Mouse (Mus musculus): ENCODE results near the gene Man2a2. TPM values are rescaled to one million over a fixed set of nuclear protein-coding genes. Genes with fewer than 3 reads are reported as not detected.
A peak's percentile ranks its signal among the peaks of the same experiment; 100 is the strongest.
"Not testable (repeated sequence)": the region's sequence is repeated elsewhere in the genome, so short reads cannot be mapped to it uniquely, and the experiment has no call there.

The Man2a2 gene
- total RNA-seq, 2 experiments from 2014 or later = 32.6 to 37.9 TPM

DNA sequence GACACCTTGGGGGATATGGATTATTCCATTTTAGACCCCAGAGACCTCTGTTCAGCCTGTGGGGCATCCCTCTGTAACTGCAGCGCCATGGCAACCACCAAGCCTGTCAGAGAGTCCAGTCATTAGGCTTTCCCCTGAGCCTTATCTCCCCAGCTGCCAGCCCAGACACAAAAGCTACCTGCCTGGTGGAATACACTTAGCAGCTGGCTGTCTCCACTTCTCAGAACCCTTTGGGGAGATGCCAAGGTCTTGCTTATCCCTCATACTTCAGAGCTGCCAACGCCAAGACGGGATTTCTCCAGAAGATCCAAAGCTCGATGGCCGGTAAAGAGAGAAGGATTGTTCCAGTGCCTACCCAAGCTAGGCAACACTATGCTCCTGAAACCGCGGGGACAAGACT lies 29.4 kb downstream of the Man2a2 start:
- no peak for ATAC-seq (replicated peaks; ENCODE audit: poor library complexity)

DNA sequence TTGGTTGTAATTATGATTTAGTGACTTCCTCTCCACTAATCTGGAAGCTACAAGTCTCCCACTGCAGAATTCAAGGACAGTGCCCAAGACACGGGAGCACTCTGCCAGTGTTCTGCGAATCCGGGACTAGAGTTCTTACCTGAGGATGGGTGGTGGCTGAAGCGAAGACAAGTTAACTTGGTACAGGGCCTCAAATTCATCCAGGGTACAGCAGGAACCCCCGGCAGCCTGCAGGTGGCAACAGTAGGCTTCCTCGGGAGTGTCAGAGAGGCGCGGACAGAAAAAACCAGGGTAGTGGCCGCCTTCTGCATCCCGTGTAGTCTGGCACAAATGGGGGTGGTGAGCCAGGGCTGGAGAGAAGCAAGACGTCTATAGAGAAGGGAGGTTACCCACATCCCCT lies 30.4 kb downstream of the Man2a2 start, which contains the start of gene Unc45a:
TSS of gene Unc45a (minus strand) at position 213 of the 400 bp plus-strand sequence.
- ATAC-seq (replicated peaks; ENCODE audit: poor library complexity) = peak; percentile 59

DNA sequence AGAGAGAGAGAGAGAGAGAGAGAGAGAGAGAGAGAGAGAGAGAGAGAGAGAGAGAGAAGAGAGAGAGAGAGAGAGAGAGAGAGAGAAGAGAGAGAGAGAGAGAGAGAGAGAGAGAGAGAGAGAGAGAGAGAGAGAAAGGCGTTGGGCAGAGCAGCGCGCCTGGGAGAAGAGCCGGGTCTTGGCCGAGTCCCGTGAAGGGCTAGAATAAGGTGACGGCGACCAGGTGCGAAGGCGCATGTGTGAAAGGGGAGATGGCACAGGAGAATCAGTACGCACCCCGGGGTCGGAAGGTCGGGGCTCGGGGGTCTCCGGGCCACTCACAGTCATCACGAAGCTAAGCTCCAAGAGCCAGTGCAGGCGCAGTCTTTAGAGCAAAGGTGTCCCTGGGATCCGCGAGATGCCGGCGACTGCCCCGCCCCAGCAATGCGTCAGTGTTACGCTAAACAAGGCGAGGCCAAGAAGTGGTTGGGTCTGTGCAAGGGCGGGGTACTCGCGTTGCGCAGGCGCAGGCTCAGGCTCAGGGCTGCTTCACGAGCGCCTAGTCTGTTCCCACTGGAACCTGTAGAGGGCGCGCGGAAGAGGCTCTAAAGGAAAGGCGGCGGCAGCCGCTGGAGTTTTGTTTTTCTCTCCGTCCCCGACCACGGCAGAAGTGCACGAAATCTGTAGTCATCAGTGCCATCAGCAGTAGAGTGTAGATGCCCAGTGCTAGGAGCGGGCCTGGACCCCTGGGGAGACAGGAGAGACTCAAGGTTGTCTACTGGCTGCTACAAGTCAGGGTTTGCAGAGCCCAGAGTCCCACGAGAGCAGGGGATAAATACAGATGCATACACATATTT lies 31.2 kb downstream of the Man2a2 start:
- ATAC-seq (replicated peaks; ENCODE audit: poor library complexity) = peak; percentile 83

DNA sequence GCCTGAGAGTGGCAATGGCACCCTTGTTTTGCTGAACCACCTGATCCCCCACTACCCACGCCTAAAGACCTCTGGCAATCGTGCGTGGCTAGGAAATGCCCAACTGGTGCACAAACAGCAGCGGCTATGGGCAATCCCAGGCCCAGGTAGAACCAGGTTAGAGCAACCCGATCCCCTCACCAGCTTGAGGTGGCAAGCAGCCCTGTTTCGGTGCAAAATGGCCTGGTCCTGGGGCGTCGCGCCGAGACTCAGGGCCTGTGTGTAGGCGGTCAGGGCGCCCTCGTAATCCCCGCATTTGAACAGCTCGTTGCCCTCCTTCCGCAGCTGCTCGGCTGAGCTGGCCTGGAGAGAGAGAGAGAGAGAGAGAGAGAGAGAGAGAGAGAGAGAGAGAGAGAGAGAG lies 31.8 kb downstream of the Man2a2 start:
- no peak for ATAC-seq (replicated peaks; ENCODE audit: poor library complexity)

DNA sequence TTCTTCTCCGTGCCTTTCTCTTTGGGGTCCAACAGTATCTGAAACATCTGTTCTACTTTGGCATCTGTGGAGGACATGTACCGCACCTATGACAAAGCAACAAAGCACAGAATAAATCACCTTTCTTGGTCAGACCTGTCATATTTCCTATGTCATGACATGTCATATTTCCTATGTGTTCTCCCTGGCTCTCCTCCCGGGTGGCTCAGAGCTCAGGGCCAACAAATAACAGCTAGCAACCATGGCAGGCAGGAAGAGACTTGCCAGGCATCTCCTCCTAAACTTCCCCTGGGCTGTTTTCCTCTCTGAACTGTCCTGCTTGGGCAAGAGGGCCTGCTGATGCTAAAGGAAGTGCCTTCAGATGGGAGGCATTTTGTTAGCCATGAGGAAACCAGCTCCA lies 34.2 kb downstream of the Man2a2 start:
- ATAC-seq (replicated peaks; ENCODE audit: poor library complexity) = no peak

DNA sequence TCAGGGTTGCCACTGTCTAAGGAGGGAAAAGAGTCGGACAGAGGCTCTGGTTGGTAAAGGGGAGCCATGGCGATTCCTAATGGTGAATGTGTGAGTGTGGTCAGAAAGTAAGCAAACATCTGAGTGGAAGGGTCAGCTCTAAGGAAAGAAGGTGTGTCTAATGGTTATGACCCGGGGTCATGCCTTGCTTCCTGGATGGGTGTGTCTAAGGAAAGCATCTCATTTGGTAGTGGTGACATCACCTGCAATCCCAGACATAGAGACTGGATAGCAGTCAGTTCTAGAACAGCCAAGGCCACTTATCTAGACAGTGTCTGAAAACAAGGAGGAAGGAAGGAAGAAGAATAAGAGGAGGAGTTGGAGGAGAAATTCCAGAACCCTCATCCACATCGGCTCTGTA lies 36.3 kb downstream of the Man2a2 start:
- no peak for ATAC-seq (replicated peaks; ENCODE audit: poor library complexity)

DNA sequence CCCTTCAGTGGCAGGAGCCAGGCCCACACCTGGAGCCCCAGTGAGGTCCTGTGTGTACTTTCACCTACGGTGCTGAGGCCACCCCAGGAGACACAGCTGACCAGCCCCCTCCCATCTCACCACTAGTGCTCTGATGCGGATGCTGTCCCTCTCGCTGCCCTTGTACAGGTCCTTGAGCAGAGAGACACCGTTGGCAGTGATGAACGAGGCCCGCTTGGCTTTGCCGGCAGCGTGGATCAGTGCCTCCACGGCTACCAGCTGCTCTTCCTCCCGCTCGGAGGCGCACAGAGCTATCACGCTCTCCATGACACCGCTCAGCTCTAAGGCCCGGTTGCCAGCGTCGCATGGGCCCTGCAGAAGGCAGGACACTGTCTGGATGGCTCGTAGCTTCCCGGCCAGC lies 39.7 kb downstream of the Man2a2 start:
- ATAC-seq (replicated peaks; ENCODE audit: poor library complexity) = no peak

DNA sequence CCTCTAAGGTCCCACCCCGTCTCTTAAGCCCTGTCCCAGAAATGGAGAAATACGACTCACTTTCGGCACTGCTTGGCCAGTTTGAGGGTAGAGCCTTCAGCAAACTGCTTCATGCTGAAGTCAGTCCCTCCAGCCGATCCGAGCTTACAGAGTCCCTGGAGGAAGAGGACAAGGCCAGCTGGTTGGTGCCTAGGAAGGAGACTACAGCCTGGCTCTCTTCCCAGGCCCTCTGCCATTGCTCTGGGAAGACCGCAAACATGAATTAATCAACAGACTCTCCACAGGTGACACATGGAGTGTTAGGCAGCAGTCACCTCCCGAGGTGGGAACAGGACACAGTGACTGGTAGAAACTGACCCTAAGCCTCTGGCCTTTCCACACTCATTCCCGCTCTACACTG lies 40.9 kb downstream of the Man2a2 start:
- ATAC-seq (replicated peaks; ENCODE audit: poor library complexity) = no peak

DNA sequence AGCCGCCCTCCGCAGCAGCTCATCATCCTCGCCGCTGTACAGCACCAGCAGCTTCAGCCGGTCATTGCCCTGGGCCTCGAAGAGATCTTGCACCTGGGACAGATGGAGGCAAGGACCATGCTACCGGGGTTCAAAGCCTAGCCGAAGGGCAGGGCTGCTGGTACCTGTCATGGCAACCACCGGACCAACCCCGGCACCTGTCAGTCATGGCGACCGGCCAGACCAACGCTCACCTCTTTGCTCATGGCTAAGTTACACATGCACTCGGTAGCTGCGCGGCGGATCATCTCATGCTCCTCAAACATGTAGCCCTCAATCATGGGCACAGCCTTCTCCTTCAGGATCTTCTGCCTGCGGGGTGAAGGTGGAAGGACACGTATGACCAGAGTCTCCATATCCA lies 45.1 kb downstream of the Man2a2 start:
- no peak for ATAC-seq (replicated peaks; ENCODE audit: poor library complexity)

DNA sequence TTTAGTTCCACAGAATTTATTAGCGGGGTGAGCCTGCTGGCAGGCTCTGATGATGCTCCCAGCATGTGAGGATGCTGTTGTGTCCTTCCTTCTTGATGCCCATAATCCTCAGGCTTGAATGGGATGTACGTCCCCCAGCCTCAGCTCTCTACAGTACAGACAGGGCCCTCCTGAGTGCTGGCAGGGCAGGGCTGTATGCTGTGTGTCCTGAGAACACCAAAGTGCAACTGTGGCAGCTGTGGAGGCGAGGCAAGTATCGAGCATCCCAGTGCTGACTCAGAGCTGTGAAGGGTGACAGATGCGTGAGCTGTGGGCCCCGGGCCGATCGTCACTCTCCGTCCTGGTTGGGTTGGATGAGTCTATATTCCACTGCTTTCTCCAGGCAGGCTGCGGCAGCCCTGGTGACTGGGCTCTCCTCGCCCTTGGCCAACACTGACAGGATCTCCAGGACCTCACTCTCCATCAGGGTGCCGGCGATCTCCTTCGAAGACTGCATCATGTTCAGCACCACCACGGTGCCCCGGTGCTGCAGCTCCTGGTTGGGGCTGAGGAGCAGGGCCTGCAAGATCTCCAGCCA lies 45.8 kb downstream of the Man2a2 start:
- no peak for ATAC-seq (replicated peaks; ENCODE audit: poor library complexity)

DNA sequence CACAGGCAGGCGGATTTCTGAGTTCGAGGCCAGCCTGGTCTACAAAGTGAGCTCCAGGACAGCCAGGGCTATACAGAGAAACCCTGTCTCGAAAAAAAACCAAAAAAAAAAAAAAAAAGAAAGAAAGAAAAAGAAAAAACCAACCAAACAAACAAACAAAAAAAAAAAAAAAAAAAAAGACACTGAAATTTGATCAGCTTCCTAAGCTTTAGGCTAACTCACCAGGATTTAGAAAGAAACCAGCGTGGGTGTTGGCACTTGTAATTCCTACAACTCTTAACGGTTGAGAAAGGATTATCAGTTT lies 46.4 kb downstream of the Man2a2 start:
- ATAC-seq (replicated peaks; ENCODE audit: poor library complexity) = not testable (repeated sequence)

DNA sequence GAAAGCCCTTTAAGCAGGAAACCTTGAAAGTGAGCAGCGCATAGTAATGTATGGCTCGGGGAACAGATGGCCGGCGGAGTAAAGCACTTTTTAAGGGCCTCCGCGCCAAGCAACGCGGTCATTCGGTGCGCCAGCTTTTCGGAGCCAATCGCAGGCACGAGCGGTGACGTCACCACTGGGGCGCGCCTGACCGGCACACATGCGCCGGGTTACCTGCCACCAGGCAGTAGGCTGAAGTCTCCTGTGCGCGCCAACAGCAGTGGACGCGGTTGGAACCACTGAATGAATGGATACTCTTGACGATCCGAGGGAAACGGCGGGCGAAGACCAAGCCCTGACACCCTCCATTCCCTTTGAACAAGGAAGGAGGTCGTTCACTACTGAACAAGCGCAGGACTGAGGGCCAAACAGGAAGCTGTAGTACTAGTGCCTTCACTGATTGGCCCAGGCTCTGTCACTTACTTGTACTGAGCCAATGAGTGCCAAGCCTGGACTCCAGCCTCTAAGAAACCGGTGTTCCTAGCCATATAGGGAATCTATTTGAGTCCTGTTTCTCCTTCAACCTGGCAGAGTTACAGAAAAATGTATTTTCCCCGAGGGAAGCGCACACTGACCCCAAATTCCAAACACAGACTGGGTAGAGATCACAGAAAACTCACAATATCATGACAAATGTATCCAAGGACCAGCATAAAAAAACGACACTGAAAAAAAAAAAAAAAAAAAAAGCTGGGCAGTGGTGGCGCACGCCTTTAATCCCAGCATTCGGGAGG lies 46.9 kb downstream of the Man2a2 start, which contains the start of gene Rccd1:
TSS of gene Rccd1 (minus strand) at position 412 of the 773 bp plus-strand sequence.
- peak; percentile 94 for ATAC-seq (replicated peaks; ENCODE audit: poor library complexity)

DNA sequence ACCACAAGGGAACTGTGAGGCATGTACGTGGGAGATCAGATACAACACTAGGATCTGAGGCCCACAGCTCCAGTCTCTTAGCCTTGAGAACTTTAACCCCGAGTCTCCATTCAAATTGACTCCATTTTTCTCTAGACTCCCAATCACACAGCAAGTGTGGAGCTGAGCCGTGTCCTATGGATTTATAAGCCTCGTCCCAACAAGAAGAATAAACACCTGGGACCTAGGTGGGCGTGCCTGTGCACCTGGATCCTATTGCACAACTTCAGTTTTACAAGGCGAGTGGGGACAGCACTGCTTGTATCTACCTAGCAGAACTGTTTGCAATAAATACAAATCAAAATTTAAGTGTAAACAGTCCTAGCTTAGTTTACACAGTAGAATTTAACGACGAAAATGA lies 47.8 kb downstream of the Man2a2 start:
- no peak for ATAC-seq (replicated peaks; ENCODE audit: poor library complexity)

DNA sequence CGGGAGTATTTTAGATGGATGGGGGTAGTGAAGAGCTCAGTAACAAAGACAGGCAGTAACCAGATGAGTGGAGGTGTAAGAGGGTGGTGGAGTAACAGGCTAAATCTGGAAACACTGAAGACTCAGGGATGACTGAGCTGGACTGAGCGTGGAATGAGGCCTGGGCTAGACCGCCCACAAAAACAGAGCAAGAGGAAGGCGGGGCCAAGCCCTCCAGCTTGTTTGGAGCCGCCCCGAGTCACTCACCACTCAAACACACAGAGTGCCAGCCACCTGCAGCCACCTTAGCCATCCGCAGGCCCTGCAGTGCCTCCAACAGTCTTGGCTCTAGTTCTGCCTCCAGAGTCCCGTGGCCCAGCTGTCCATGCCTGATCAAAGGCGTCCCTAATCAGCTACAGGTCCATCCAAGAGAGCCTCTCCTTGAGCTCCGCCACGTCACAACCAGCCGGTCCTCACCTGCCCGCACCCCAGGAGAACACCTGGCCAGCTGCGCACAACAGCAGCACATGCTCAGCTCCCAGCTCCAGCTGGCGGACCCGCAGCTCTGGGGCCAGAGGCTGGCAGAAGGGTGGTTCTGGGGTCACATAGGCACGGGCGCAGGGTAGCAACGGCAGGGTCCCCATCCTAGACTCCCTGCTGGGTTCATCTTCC lies 51.2 kb downstream of the Man2a2 start:
- no peak for ATAC-seq (replicated peaks; ENCODE audit: poor library complexity)

DNA sequence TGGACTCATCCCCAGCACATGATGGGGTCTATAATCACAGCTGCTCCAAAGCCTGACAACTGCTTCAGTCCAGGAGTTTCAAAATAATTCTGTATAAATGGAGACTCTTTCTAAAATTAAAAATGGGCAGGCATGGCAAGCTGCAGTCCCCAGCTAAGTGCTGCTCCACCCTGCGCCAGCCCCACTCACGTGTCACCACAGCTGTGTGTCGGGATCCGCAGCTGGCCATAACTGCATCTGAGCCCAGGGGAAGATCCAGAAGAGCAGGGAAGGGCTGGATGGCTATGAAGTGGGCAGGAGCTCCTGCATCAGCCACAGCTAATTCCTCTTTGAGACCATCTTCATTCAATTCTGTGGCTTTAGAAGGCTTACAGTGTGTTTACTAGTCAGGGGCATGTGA lies 52.5 kb downstream of the Man2a2 start:
- ATAC-seq (replicated peaks; ENCODE audit: poor library complexity) = no peak

DNA sequence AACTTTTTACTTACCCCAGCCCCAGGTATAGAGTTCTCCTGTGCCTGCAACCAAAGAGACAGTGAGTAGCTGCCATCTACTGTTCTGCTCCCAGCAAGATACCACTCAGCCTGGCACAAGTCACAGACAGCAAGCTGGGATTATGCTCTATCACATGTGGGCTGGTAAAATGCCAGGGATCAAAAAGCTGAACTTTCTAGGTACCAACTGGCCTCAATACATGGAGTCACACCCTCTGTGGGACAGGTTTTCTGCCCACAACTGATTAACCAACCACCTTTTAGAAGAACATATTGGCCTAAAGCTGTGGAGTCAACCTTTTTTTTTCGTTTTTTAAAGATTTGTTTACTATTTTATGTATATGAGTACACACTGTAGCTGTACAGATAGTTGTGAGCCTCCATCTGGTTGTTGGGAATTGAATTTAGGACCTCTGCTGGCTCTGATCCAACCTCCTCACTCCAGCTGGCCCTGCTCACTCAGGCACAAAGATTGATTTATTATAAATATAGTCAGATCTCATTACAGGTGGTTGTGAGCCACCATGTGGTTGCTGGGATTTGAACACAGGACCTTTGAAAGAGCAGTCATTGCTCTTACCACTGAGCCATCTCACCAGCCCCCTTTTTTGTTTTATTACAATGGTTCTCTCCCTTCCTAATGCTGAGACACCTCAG lies 53.6 kb downstream of the Man2a2 start:
- peak; percentile 47; the same call in 1 of the 2 replicates for ATAC-seq (replicated peaks; ENCODE audit: poor library complexity)

DNA sequence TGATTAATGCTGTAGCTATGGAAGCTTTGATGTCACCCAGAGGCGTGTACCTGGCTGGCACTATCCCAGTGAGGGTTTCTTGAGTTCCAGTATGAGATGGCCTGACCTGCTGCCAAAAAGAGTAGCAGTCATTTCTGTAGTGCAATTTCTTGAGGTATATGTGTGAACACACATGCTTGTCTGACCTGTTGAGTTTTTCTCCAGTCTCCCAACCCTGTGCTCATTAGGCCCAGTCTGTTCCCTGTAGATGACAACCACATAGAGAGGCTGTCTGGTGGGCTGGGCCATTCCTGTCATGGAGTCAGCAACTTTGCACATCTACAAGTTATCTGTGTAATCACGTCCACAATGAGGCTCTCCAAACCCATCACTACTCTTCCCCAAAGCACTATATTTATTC lies 55.4 kb downstream of the Man2a2 start:
- no peak for ATAC-seq (replicated peaks; ENCODE audit: poor library complexity)

DNA sequence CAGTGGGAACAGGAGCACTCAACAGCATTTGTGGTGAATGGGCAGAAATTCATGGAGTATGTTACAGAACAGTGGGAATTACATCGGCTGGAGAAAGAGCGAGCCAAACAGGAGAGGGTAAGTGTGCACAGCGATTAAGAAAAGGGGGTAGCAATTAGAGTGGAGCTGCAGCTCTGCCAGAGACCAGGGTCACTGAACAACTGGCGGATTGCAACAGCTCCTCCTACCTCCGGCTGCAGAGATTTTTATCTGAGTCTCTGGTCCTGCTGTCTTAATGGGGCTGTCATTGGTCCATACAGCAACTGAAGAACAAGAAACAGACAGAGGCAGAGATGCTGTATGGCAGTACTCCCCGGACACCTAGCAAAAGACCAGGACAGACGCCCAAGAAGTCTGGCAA lies 60.4 kb downstream of the Man2a2 start:
- no peak for ATAC-seq (replicated peaks; ENCODE audit: poor library complexity)

DNA sequence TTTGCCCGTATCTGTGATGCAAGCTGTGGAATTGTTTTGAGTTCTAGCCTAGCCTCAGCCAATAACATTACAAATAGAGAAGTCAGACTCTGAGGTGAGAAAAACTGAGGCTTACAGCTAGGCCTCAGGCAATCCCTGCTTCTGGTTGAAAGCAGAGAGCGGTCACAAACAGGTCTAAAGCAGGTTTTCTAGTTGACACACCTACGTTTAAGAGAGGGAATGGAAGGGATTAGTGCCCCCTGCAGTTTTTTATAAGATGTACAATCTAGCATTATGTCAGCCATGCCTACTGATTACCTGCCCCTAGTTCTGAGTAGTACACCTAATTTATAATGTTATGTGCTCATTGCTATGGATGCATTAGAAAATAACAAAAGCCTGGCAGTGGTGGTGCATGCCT lies 63.4 kb downstream of the Man2a2 start:
- ATAC-seq (replicated peaks; ENCODE audit: poor library complexity) = 0 out of 2 replicates have a peak, but pooled peaks have one; percentile 26

DNA sequence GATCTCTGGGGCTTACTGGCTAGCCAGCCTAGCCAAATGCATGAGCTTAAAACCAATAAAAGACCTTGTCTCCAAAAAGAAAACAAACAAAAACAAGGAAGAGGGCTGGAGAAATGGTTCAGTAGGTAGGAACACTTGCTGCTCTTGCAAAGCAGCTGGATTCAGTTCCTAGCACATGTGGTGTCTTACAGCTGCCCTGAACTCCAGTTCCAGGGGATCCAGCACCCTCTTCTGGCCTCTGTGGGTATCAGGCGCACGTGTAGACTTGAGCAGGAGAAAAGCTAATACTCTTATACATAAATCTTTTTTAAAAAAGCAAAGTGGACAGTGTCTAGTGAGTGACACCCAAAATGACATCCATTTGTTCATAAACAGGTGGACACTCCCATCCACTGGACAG lies 69.7 kb downstream of the Man2a2 start:
- peak; percentile 46; the same call in 1 of the 2 replicates for ATAC-seq (replicated peaks; ENCODE audit: poor library complexity)

DNA sequence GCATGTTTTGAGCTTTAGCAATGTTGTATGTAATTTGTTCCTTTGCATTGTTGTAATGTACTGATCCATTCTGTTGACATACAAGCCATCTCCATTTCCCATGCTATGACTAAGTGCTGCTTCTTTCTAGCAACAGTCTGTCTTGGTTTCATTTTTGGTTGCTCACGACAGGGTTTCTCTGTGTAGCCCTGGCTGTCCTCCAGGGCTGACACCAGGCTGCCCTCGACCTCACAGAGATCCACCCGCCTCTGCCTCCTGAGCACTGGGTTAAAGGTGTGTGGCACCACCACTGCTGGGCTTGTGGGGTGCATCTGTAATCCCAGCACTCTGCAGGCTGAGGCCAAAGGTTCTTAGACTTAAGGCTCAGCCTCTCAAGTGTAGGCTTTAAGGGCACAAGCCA lies 71.6 kb downstream of the Man2a2 start:
- no peak for ATAC-seq (replicated peaks; ENCODE audit: poor library complexity)

Measured in megakaryocyte progenitor cell, adult 5-6 weeks (primary cell).